In genomic region chr12:85937384-85937783, GRCm38 (mm10) we compare ENCODE assay signal across 22 mouse cellular contexts.
"Had no signal": no experiment of that assay in that cellular context is flagged by ENCODE, and none has a peak within 500 bp of the region (broad histone marks: within the 10 kb centered on the region; RNA-seq: fewer than 3 reads in every experiment).

No protein-coding gene starts in this region.

- DNase-seq: gastrocnemius, adult 2 months; gastrocnemius, postnatal 10 days; gastrocnemius, postnatal 25 days; heart, postnatal 14 days; heart, postnatal 4 days; kidney, adult 18-20 months; kidney, adult 8-10 months; kidney, postnatal 10 days; kidney, postnatal 25 days; kidney, postnatal 4 days; left cerebral cortex, postnatal 4 days had no signal

- H3K27me3 ChIP-seq: heart, embryonic 13.5 days; heart, embryonic 15.5 days; hindbrain, embryonic 12.5 days; intestine, embryonic 15.5 days; limb, embryonic 13.5 days; limb, embryonic 15.5 days; liver, embryonic 12.5 days had no signal

- H3K9ac ChIP-seq: heart, embryonic 13.5 days; heart, embryonic 15.5 days; hindbrain, embryonic 12.5 days; hindbrain, embryonic 14.5 days; intestine, embryonic 15.5 days; limb, embryonic 13.5 days; limb, embryonic 15.5 days; liver, embryonic 12.5 days; liver, embryonic 14.5 days had no signal

- H3K4me3 ChIP-seq: gastrocnemius, adult 2 months; heart, embryonic 13.5 days; heart, embryonic 15.5 days; hindbrain, embryonic 10.5 days; hindbrain, embryonic 12.5 days; intestine, embryonic 15.5 days; layer of hippocampus, adult 2 months; limb, embryonic 13.5 days; limb, embryonic 15.5 days; liver, embryonic 12.5 days had no signal

- H3K27ac ChIP-seq: gastrocnemius, adult 2 months; heart, embryonic 13.5 days; heart, embryonic 15.5 days; hindbrain, embryonic 10.5 days; hindbrain, embryonic 12.5 days; hindbrain, embryonic 14.5 days; intestine, embryonic 15.5 days; layer of hippocampus, adult 2 months; limb, embryonic 13.5 days; limb, embryonic 15.5 days; liver, embryonic 12.5 days; liver, embryonic 14.5 days had no signal

- H3K4me1 ChIP-seq: heart, embryonic 13.5 days; heart, embryonic 15.5 days; hindbrain, embryonic 10.5 days; hindbrain, embryonic 12.5 days; intestine, embryonic 15.5 days; limb, embryonic 13.5 days; limb, embryonic 15.5 days; liver, embryonic 12.5 days had no signal
